In genomic region chr10:127903116-127903515, GRCm38 (mm10) we compare ENCODE assay signal across 28 mouse cellular contexts. TPM values are rescaled to one million over a fixed set of nuclear protein-coding genes. Genes with fewer than 3 reads are reported as not detected.
"Had no signal": no experiment of that assay in that cellular context is flagged by ENCODE, and none has a peak within 500 bp of the region (broad histone marks: within the 10 kb centered on the region; RNA-seq: fewer than 3 reads in every experiment).

No protein-coding gene starts in this region.

- H3K27me3 ChIP-seq: limb, embryonic 12.5 days; limb, embryonic 15.5 days; liver, embryonic 12.5 days; liver, embryonic 15.5 days had no signal

- H3K36me3 ChIP-seq: limb, embryonic 12.5 days; limb, embryonic 15.5 days; liver, embryonic 12.5 days; liver, embryonic 15.5 days had no signal

- H3K4me2 ChIP-seq: limb, embryonic 12.5 days; limb, embryonic 15.5 days; liver, embryonic 12.5 days; liver, embryonic 15.5 days; midbrain, embryonic 11.5 days had no signal

- H3K4me3 ChIP-seq: limb, embryonic 12.5 days; limb, embryonic 15.5 days; liver, embryonic 12.5 days; liver, embryonic 15.5 days had no signal

- ATAC-seq: liver, embryonic 12.5 days had no signal

- H3K27ac ChIP-seq: limb, embryonic 12.5 days; limb, embryonic 15.5 days; liver, embryonic 12.5 days; liver, embryonic 15.5 days; stomach, postnatal 0 days had no signal

- H3K9me3 ChIP-seq: limb, embryonic 12.5 days; limb, embryonic 15.5 days; liver, embryonic 12.5 days; liver, embryonic 15.5 days had no signal

- DNase-seq: kidney, adult 2 months; kidney, postnatal 10 days; kidney, postnatal 36 days; left cerebral cortex, postnatal 4 days; lung, adult 2 months; lung, postnatal 14 days; lung, postnatal 4 days; midbrain, embryonic 14.5 days; retina, postnatal 1 day; thymus, adult 2 months; thymus, postnatal 25 days had no signal

- H3K4me1 ChIP-seq: limb, embryonic 12.5 days; limb, embryonic 15.5 days; liver, embryonic 12.5 days; liver, embryonic 15.5 days had no signal

- H3K9ac ChIP-seq: limb, embryonic 12.5 days; limb, embryonic 15.5 days; liver, embryonic 12.5 days; liver, embryonic 15.5 days had no signal

RNA-seq across cellular contexts. Expression of gene Sdr9c7, which starts 4.8 kb away (rescaled TPM):
- total RNA-seq: left cerebral cortex, adult 8-10 months; left cerebral cortex, postnatal 14 days; left cerebral cortex, postnatal 4 days; megakaryocyte progenitor cell, adult 5-6 weeks; megakaryocyte-erythroid progenitor cell, adult 5-6 weeks had no signal
- polyA plus RNA-seq: kidney, embryonic 14.5 days; limb, embryonic 12.5 days; liver, embryonic 12.5 days; liver, embryonic 15.5 days; lung, embryonic 16.5 days; midbrain, embryonic 11.5 days; midbrain, embryonic 14.5 days; midbrain, postnatal 0 days; neural tube, embryonic 11.5 days; neural tube, embryonic 14.5 days; stomach, embryonic 14.5 days had no signal

RNA-seq across cellular contexts. Expression of gene Rdh7, which starts 14.5 kb away (rescaled TPM):
- total RNA-seq: layer of hippocampus, postnatal 14 days; left cerebral cortex, adult 8-10 months; left cerebral cortex, postnatal 14 days; left cerebral cortex, postnatal 4 days; megakaryocyte progenitor cell, adult 5-6 weeks; megakaryocyte-erythroid progenitor cell, adult 5-6 weeks; midbrain, postnatal 0 days had no signal
- polyA plus RNA-seq: kidney, embryonic 14.5 days; limb, embryonic 12.5 days; limb, embryonic 15.5 days; liver, embryonic 12.5 days; lung, embryonic 16.5 days; midbrain, embryonic 11.5 days; midbrain, embryonic 14.5 days; midbrain, postnatal 0 days; neural tube, embryonic 11.5 days; neural tube, embryonic 14.5 days; stomach, embryonic 14.5 days had no signal

RNA-seq across cellular contexts. Expression of gene Rdh16f2, which starts 36.8 kb away (rescaled TPM):
- total RNA-seq: layer of hippocampus, postnatal 14 days; left cerebral cortex, adult 8-10 months; left cerebral cortex, postnatal 14 days; left cerebral cortex, postnatal 4 days; megakaryocyte progenitor cell, adult 5-6 weeks; megakaryocyte-erythroid progenitor cell, adult 5-6 weeks; midbrain, postnatal 0 days had no signal
- polyA plus RNA-seq: kidney, embryonic 14.5 days; limb, embryonic 12.5 days; limb, embryonic 15.5 days; liver, embryonic 12.5 days; lung, adult 2 months; lung, embryonic 16.5 days; midbrain, embryonic 11.5 days; midbrain, embryonic 14.5 days; midbrain, postnatal 0 days; neural tube, embryonic 11.5 days; neural tube, embryonic 14.5 days; stomach, embryonic 14.5 days; stomach, postnatal 0 days; thymus, adult 2 months had no signal

RNA-seq across cellular contexts. Expression of gene Rdh19, which starts 53.4 kb away (rescaled TPM):
- total RNA-seq: layer of hippocampus, postnatal 14 days; left cerebral cortex, adult 8-10 months; left cerebral cortex, postnatal 14 days; left cerebral cortex, postnatal 4 days; megakaryocyte progenitor cell, adult 5-6 weeks; megakaryocyte-erythroid progenitor cell, adult 5-6 weeks; midbrain, postnatal 0 days had no signal
- polyA plus RNA-seq: kidney, embryonic 14.5 days; limb, embryonic 12.5 days; limb, embryonic 15.5 days; liver, embryonic 12.5 days; lung, adult 2 months; lung, embryonic 16.5 days; midbrain, embryonic 11.5 days; midbrain, embryonic 14.5 days; midbrain, postnatal 0 days; neural tube, embryonic 11.5 days; neural tube, embryonic 14.5 days; stomach, embryonic 14.5 days; stomach, postnatal 0 days; thymus, adult 2 months had no signal
